ENCODE assay signal across 10 mouse cellular contexts in the genomic region with DNA sequence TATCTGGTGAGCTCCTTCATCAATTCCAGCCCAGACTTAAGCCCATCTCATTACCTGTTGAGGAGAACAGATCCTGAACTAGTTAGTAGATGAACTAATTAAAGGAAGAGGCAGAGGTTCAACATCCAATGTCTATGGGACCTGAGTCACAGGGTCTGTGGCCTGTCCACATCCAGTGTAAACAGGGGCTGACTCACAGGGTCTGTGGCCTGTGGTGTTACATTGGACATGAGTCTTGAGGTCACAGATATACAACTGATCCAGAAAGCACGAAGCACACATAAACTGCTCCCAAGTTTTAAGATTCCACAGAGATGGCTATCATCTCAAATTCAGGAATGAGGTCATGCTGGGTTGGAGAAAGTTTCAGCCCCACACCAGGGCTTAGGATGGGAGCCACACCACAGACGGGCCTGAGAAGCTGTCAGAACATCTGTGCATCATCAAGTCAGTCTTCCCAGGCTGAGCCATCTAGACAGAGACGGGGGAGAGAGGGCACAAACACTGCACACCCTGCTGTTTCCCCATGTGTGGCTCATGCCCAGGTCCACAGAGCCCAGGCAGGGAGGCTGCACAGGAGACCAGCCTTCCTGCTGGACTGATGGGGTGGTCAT.
A peak's percentile ranks its signal among the peaks of the same experiment; 100 is the strongest.
DNase-seq lines count a peak whose midpoint lies in the region; ATAC-seq lines count a peak whose summit lies in the region.
"Had no signal": no experiment of that assay in that cellular context is flagged by ENCODE, and none has a peak within 500 bp of the region (broad histone marks: within the 10 kb centered on the region; RNA-seq: fewer than 3 reads in every experiment).

No protein-coding gene starts in this region.

- H3K27me3 ChIP-seq in forebrain, embryonic 10.5 days (ENCODE audit: poor library complexity, severe bottlenecking) = no peaks in the 10 kb centered on the region
- H3K27me3 ChIP-seq in forebrain, embryonic 16.5 days (replicated peaks; ENCODE audit: control insufficient read depth, insufficient read depth, low read length) = no peaks in the 10 kb centered on the region
- H3K27me3 ChIP-seq in hindbrain, embryonic 15.5 days = no peaks in the 10 kb centered on the region
- H3K27me3 ChIP-seq in hindbrain, embryonic 16.5 days (replicated peaks; ENCODE audit: control insufficient read depth, insufficient read depth, low read length) = no peaks in the 10 kb centered on the region
- H3K27me3 ChIP-seq: liver, embryonic 12.5 days had no signal

- H3K9me3 ChIP-seq in forebrain, embryonic 10.5 days = no peaks in the 10 kb centered on the region
- H3K9me3 ChIP-seq in forebrain, embryonic 16.5 days (ENCODE audit: control insufficient read depth, low read length) = no peaks in the 10 kb centered on the region
- H3K9me3 ChIP-seq in hindbrain, embryonic 15.5 days = no peaks in the 10 kb centered on the region
- H3K9me3 ChIP-seq in hindbrain, embryonic 16.5 days (ENCODE audit: control insufficient read depth, low read length) = no peaks in the 10 kb centered on the region
- H3K9me3 ChIP-seq: liver, embryonic 12.5 days had no signal

- no peak for DNase-seq in forebrain, embryonic 10.5 days (ENCODE audit: extremely low spot score, low spot score)
- peak; percentile 93 for DNase-seq in 3134 (ENCODE audit: extremely low read depth, insufficient read length, low spot score)
- DNase-seq in fibroblast of lung, adult 2 months (ENCODE audit: low read depth) = peak; percentile 90
- no peak for DNase-seq in layer of hippocampus, postnatal 36 days
- DNase-seq in neural tube, embryonic 10.5 days (ENCODE audit: extremely low spot score, low spot score) = no peak
- DNase-seq: adrenal gland, adult 8-10 months had no signal

- no peak overlapping the region for H3K4me3 ChIP-seq in forebrain, embryonic 10.5 days
- H3K4me3 ChIP-seq in forebrain, embryonic 16.5 days (replicated peaks; ENCODE audit: low read length) = no peak overlapping the region
- H3K4me3 ChIP-seq in hindbrain, embryonic 15.5 days = no peak overlapping the region
- no peak overlapping the region for H3K4me3 ChIP-seq in hindbrain, embryonic 16.5 days (ENCODE audit: low read length)
- H3K4me3 ChIP-seq: liver, embryonic 12.5 days had no signal

- peaks cover 9% of the 10 kb centered on the region for H3K4me1 ChIP-seq in forebrain, embryonic 10.5 days
- peaks cover 5% of the 10 kb centered on the region; the same call in 1 of the 2 replicates for H3K4me1 ChIP-seq in forebrain, embryonic 16.5 days (replicated peaks; ENCODE audit: control insufficient read depth, insufficient read depth, low read length)
- H3K4me1 ChIP-seq in hindbrain, embryonic 15.5 days (replicated peaks) = no peaks in the 10 kb centered on the region
- H3K4me1 ChIP-seq in hindbrain, embryonic 16.5 days (ENCODE audit: control insufficient read depth, insufficient read depth, low read depth, low read length) = no peaks in the 10 kb centered on the region

- ATAC-seq in forebrain, embryonic 16.5 days = no peak
- peak; percentile 15; the same call in 1 of the 2 replicates for ATAC-seq in hindbrain, embryonic 15.5 days (ENCODE audit: low FRiP score, low read depth)
- no peak for ATAC-seq in hindbrain, embryonic 16.5 days
- ATAC-seq: liver, embryonic 12.5 days had no signal

- H3K27ac ChIP-seq in forebrain, embryonic 10.5 days = peak overlapping the region; percentile 45
- H3K27ac ChIP-seq in forebrain, embryonic 16.5 days (ENCODE audit: low read length) = no peak overlapping the region
- H3K27ac ChIP-seq in hindbrain, embryonic 15.5 days (replicated peaks) = no peak overlapping the region
- no peak overlapping the region for H3K27ac ChIP-seq in hindbrain, embryonic 16.5 days (ENCODE audit: low read depth, low read length)
- H3K27ac ChIP-seq: liver, embryonic 12.5 days had no signal

- H3K4me2 ChIP-seq in forebrain, embryonic 16.5 days (ENCODE audit: low read length) = no peak overlapping the region
- no peak overlapping the region for H3K4me2 ChIP-seq in hindbrain, embryonic 15.5 days
- H3K4me2 ChIP-seq in hindbrain, embryonic 16.5 days (ENCODE audit: low read length) = no peak overlapping the region
- H3K4me2 ChIP-seq: liver, embryonic 12.5 days had no signal

- 73% methylated on average over 3 of the region's 3 CpGs for WGBS in forebrain, embryonic 10.5 days
- 82% methylated on average over 3 of the region's 3 CpGs for WGBS in forebrain, embryonic 16.5 days
- 64% methylated on average over 3 of the region's 3 CpGs for WGBS in hindbrain, embryonic 15.5 days
- 76% methylated on average over 3 of the region's 3 CpGs for WGBS in hindbrain, embryonic 16.5 days

- no peak overlapping the region for H3K9ac ChIP-seq in forebrain, embryonic 16.5 days (replicated peaks; ENCODE audit: low read depth, low read length)
- H3K9ac ChIP-seq in hindbrain, embryonic 15.5 days = no peak overlapping the region
- H3K9ac ChIP-seq in hindbrain, embryonic 16.5 days (ENCODE audit: low read depth, low read length) = no peak overlapping the region
- H3K9ac ChIP-seq: liver, embryonic 12.5 days had no signal

- H3K36me3 ChIP-seq in forebrain, embryonic 10.5 days (replicated peaks) = no peaks in the 10 kb centered on the region
- no peaks in the 10 kb centered on the region for H3K36me3 ChIP-seq in forebrain, embryonic 16.5 days (ENCODE audit: control insufficient read depth, insufficient read depth)
- no peaks in the 10 kb centered on the region for H3K36me3 ChIP-seq in hindbrain, embryonic 15.5 days
- H3K36me3 ChIP-seq in hindbrain, embryonic 16.5 days (ENCODE audit: control insufficient read depth, insufficient read depth, low read length) = no peaks in the 10 kb centered on the region

Comparison
In these comparisons a context has a peak if more than half of its experiments do, and no peak if none do; other contexts are left out.
1. DNase-seq: peak in 3134 (single experiment) and fibroblast of lung, adult 2 months (single experiment); none in forebrain, embryonic 10.5 days (single experiment), layer of hippocampus, postnatal 36 days (0 of 2) and neural tube, embryonic 10.5 days (single experiment).